Mouse (Mus musculus) heart, adult 8-10 months (tissue): ENCODE data around the gene Ttc24. TPM values are rescaled to one million over a fixed set of nuclear protein-coding genes. Genes with fewer than 3 reads are reported as not detected.

Experiments used
- DNase-seq: peaks from one replicate; pipeline ENCODE4 v3.0.0; 2022; ENCODE audit warnings: low spot score
- total RNA-seq, 4 experiments: library from RNA; stranded (reverse); gene quantifications; 2 replicates each; pipeline ENCODE4 v1.2.4; 2022

Ttc24 gene
- total RNA-seq, 4 experiments from 2014 or later = not detected

- DNase-seq = peak; percentile 87
Measured at GRCm38 (mm10) chr3:88022322-88023191, 55.5 kb downstream of the Ttc24 start.

Other genes starting within 250 kb of the Ttc24 start
- gene Sh2d2a, start 231.5 kb downstream of the Ttc24 start, total RNA-seq = under 1 TPM in 2 of 4 experiments, not detected in 2; 0.06 to 0.16 TPM
- gene Prcc, start 192.7 kb downstream of the Ttc24 start, total RNA-seq = 10 to 100 TPM; 40.7 to 49.8 (median 45.6) TPM
- gene Hdgf, start 172.0 kb downstream of the Ttc24 start, total RNA-seq = 100 to 1,000 TPM; 109 to 118 (median 117) TPM
- 10 to 100 TPM; 73.5 to 80.6 (median 77.1) TPM for gene Mrpl24, start 158.8 kb downstream of the Ttc24 start, total RNA-seq
- 1 to 10 TPM; 9.0 to 9.8 (median 9.7) TPM for gene Isg20l2, start 148.0 kb downstream of the Ttc24 start, total RNA-seq
- 1 to 10 TPM; 4.6 to 6.7 (median 5.3) TPM for gene Rrnad1, start 147.6 kb downstream of the Ttc24 start, total RNA-seq
- not detected for gene Crabp2, start 129.6 kb downstream of the Ttc24 start, total RNA-seq
- gene Nes, start 107.2 kb downstream of the Ttc24 start, total RNA-seq = 10 to 100 TPM; 10.1 to 25.1 (median 18.9) TPM
- under 1 TPM in 3 of 4 experiments, not detected in 1; 0.09 to 0.69 (median 0.27) TPM for gene Bcan, start 78.1 kb downstream of the Ttc24 start, total RNA-seq
- gene Hapln2, start 50.7 kb downstream of the Ttc24 start, total RNA-seq = not detected
- gene Gpatch4, start 35.2 kb downstream of the Ttc24 start, total RNA-seq = 10 to 100 TPM in 3 of 4 experiments, 1 to 10 TPM in 1; 9.8 to 11.7 (median 10.8) TPM
- gene Naxe, start 19.8 kb downstream of the Ttc24 start, total RNA-seq = 100 to 1,000 TPM in 1 of 4 experiments, 10 to 100 TPM in 3; 94.4 to 103 (median 96.3) TPM
- gene Iqgap3, start 3.7 kb upstream of the Ttc24 start, total RNA-seq = under 1 TPM; 0.22 to 0.80 (median 0.45) TPM
- 100 to 1,000 TPM; 125 to 139 (median 131) TPM for gene Mef2d, start 64.1 kb upstream of the Ttc24 start, total RNA-seq
- gene Rhbg, start 176.4 kb upstream of the Ttc24 start, total RNA-seq = not detected
- gene Gm38392, start 208.9 kb upstream of the Ttc24 start, total RNA-seq = under 1 TPM in 3 of 4 experiments, not detected in 1; 0.25 to 0.44 (median 0.29) TPM
- gene Tsacc, start 218.7 kb upstream of the Ttc24 start, total RNA-seq = 10 to 100 TPM in 1 of 4 experiments, 1 to 10 TPM in 3; 5.6 to 12.0 (median 7.5) TPM
- 100 to 1,000 TPM; 146 to 187 (median 164) TPM for gene Cct3, start 218.8 kb upstream of the Ttc24 start, total RNA-seq
- gene Glmp, start 246.7 kb upstream of the Ttc24 start, total RNA-seq = 10 to 100 TPM; 74.5 to 85.8 (median 82.1) TPM